Mouse (Mus musculus): Measurements from ENCODE around the gene Bhlha15. TPM values are rescaled to one million over a fixed set of nuclear protein-coding genes. Genes with fewer than 3 reads are reported as not detected.

Gene Bhlha15
- polyA plus RNA-seq, 1 experiment from 2014 or later, result 21.8 TPM

DNA sequence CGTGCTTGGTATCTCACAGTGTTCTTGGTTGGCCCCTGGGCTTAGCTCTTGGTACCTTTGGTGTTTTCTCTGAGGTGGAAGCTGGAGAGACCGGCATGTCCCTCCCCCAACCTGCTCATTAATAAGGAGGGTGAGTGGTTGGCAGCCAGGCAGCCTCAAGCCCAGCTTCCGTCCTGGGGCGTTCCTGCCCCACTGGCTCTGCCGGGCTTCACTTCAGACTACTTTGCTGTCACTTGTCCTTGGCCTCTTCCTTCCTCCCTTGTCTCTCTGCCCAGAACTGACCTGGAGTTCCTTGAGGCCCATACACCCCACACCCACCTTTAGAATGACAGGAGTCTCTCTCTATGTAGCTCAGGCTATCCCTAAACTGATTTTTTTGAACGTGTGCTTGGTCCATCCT is 2.6 kb downstream of the Bhlha15 start:
- 72% methylated on average over 6 of the region's 6 CpGs for WGBS
- H3K4me1 ChIP-seq, result peaks cover 16% of the 10 kb centered on the region
- H3K9ac ChIP-seq, result no peak overlapping the region
- ATAC-seq (ENCODE audit: insufficient read depth, low FRiP score, low read depth), result no peak
- H3K4me2 ChIP-seq, result 0 out of 2 replicates have a peak overlapping the region, but pooled peaks have one; percentile 2
- no peaks in the 10 kb centered on the region for H3K27me3 ChIP-seq (replicated peaks)
- 0 out of 2 replicates have a peak, but pooled peaks cover 5% of the 10 kb centered on the region for H3K36me3 ChIP-seq
- H3K27ac ChIP-seq, result no peak overlapping the region
- H3K9me3 ChIP-seq, result no peaks in the 10 kb centered on the region
- H3K4me3 ChIP-seq (replicated peaks), result no peak overlapping the region

DNA sequence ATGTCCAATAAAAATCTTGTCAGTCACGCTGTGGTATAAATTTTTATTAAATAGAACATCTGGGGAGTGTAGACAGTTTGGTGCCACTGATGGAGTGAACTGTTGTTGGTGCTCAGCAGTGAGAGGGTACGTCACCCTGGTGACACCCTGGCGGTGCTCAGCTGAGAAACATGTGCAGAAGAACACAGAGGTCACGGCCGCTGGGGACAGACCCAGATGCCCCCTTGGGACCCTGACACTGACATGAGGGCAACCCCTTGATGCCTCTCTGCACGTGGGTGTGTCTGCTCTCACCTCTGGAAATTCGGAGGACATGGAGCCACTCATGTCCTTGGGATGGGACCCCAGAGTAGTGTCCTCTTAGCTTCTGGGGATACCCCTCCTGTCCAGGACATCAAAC is 4.3 kb downstream of the Bhlha15 start:
- 86% methylated on average over 7 of the region's 7 CpGs for WGBS
- H3K27ac ChIP-seq, result no peak overlapping the region
- H3K9me3 ChIP-seq, result no peaks in the 10 kb centered on the region
- H3K4me3 ChIP-seq (replicated peaks), result no peak overlapping the region
- 0 out of 2 replicates have a peak, but pooled peaks cover 3% of the 10 kb centered on the region for H3K36me3 ChIP-seq
- H3K4me1 ChIP-seq, result peaks cover 15% of the 10 kb centered on the region
- H3K9ac ChIP-seq, result no peak overlapping the region
- no peaks in the 10 kb centered on the region for H3K27me3 ChIP-seq (replicated peaks)
- no peak for ATAC-seq (ENCODE audit: insufficient read depth, low FRiP score, low read depth)
- no peak overlapping the region for H3K4me2 ChIP-seq

DNA sequence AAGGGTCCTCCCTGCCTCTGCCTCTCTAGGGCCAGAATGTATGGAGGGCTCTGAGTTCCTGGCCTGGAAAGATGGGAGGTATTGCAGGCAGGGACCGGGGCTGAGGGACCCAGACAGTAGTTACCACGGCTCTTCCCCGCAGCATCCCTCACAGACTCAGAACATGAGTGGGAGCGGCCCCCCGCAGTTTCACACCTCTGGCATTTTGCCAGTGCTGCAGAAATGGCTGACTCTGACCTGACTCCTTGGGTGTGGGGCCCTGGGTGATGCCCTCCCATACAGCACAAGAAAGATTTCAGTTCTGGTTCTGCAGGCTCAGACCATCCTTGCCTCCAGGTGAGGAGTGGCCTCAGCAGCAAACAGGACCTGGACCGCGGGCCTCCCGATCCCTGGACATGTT is 5.5 kb downstream of the Bhlha15 start:
- Histone ChIP-seq H3K9ac (no peak overlapping the region), H3K27ac (no peak overlapping the region), H3K4me1 (peaks cover 3% of the 10 kb centered on the region; the same call in 1 of the 2 replicates), H3K27me3 (replicated peaks) (no peaks in the 10 kb centered on the region), H3K36me3 (0 out of 2 replicates have a peak, but pooled peaks cover 3% of the 10 kb centered on the region), H3K4me3 (replicated peaks) (no peak overlapping the region), H3K4me2 (no peak overlapping the region), H3K9me3 (no peaks in the 10 kb centered on the region)
- ATAC-seq (ENCODE audit: insufficient read depth, low FRiP score, low read depth), result no peak
- 84% methylated on average over 8 of the region's 8 CpGs for WGBS

DNA sequence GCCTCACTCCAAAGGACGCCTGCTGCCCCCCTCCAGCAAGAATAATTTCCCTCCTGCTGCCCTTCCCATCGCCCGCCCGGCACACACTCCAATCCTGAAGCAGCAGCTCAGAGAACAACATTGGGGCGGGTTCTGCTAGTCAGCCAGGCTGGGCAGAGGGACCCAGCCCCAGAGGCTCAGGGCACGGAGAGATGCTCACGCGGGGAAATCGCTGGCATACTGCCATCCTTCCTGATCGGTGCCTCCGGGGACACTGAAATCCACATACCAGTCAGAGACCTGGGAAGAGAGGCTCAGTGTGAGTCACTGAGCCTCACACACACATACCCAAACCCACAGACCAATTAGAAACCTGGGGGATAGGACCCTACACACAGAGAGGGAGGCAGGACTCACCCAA is 10.5 kb downstream of the Bhlha15 start:
- Histone ChIP-seq H3K27ac (no peak overlapping the region), H3K9me3 (no peaks in the 10 kb centered on the region), H3K4me3 (replicated peaks) (no peak overlapping the region), H3K9ac (no peak overlapping the region), H3K36me3 (peaks cover 22% of the 10 kb centered on the region), H3K4me1 (no peaks in the 10 kb centered on the region), H3K27me3 (replicated peaks) (no peaks in the 10 kb centered on the region), H3K4me2 (no peak overlapping the region)
- ATAC-seq (ENCODE audit: insufficient read depth, low FRiP score, low read depth), result no peak
- 77% methylated on average over 11 of the region's 11 CpGs for WGBS

DNA sequence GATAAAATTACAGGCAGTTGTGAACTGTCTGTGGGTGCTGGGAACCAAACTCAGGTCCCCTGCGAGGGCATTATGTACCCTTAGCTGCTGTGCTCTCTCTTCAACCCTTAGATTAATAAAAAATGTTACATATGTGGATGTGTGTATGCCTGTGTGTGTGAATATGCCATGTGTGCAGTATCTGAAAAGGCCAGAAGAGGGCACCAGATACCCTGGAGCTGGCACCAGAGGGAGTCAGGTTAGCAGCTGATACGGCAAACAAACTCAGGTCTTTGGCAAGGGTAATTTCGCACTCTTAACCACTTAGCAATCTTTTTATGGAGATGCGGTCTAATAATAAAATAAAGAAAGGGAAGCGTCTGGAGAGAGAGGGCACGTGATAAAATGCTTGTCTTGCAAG is 12.3 kb downstream of the Bhlha15 start:
- H3K27ac ChIP-seq, result no peak overlapping the region
- peaks cover 26% of the 10 kb centered on the region for H3K36me3 ChIP-seq
- H3K4me1 ChIP-seq, result no peaks in the 10 kb centered on the region
- ATAC-seq (ENCODE audit: insufficient read depth, low FRiP score, low read depth), result no peak
- no peak overlapping the region for H3K4me3 ChIP-seq (replicated peaks)
- H3K27me3 ChIP-seq (replicated peaks), result no peaks in the 10 kb centered on the region
- no peaks in the 10 kb centered on the region for H3K9me3 ChIP-seq
- H3K9ac ChIP-seq, result no peak overlapping the region
- 95% methylated on average over 6 of the region's 6 CpGs for WGBS
- H3K4me2 ChIP-seq, result no peak overlapping the region

DNA sequence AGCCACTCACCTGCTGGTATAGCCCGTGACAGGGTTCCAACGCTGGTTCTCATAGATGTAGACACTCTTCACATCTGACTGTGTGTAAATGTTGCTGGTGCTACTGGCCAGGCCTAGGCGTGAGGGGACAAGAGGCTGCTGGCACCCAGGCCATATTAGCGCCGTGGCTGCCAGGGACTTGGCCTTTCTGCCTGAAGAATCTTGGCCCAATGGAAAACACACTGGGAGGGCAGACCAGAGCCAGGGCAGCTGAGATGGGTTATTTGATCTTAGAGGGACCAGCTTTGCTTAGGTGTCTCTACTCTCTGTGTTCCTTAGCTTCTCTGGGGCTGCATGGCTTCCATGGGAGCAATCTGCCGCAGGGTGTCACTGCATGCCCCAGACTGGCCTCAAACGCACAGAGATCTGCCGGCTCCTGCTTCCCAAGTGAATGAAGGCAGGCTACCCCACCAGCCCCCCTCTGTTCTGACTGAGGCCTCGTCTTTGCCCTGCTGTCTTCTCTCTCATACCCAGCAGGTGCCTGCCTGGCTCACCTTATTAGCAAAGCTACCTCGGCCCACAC is 13.4 kb downstream of the Bhlha15 start:
- 87% methylated on average over 10 of the region's 10 CpGs for WGBS
- H3K36me3 ChIP-seq, result peaks cover 26% of the 10 kb centered on the region

DNA sequence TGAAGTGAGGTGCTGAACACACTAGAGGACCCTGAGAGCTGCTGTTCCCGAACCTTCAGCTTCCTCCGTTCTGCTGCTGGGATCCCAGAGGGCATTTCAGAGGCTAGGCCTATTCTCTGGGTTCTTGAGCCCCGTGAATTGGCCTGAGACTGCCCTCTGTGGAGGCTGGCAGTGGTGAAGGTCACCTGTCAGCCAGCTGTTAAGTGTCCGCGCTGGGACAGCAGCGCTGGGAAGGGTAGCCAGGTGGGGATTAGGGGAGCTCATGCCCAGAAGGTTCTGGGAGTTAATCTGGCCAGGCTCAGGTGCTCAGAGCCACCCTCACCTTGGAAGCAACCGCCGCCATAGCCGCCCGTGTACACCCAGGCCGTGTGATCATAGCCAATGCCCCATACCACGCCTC is 14.2 kb downstream of the Bhlha15 start:
- peaks cover 23% of the 10 kb centered on the region for H3K36me3 ChIP-seq
- no peak overlapping the region for H3K4me3 ChIP-seq (replicated peaks)
- ATAC-seq (ENCODE audit: insufficient read depth, low FRiP score, low read depth), result no peak
- no peak overlapping the region for H3K27ac ChIP-seq
- H3K27me3 ChIP-seq (replicated peaks), result no peaks in the 10 kb centered on the region
- 89% methylated on average over 12 of the region's 12 CpGs for WGBS
- no peak overlapping the region for H3K9ac ChIP-seq
- no peaks in the 10 kb centered on the region for H3K9me3 ChIP-seq
- no peaks in the 10 kb centered on the region for H3K4me1 ChIP-seq
- no peak overlapping the region for H3K4me2 ChIP-seq

More for the DNA sequence above, 13.4 kb downstream of the Bhlha15 start:
- H3K4me1 ChIP-seq, result no peaks in the 10 kb centered on the region
- no peak overlapping the region for H3K4me3 ChIP-seq (replicated peaks)
- no peaks in the 10 kb centered on the region for H3K27me3 ChIP-seq (replicated peaks)
- no peak overlapping the region for H3K9ac ChIP-seq
- H3K4me2 ChIP-seq, result no peak overlapping the region
- no peak overlapping the region for H3K27ac ChIP-seq
- no peak for ATAC-seq (ENCODE audit: insufficient read depth, low FRiP score, low read depth)
- H3K9me3 ChIP-seq, result no peaks in the 10 kb centered on the region

DNA sequence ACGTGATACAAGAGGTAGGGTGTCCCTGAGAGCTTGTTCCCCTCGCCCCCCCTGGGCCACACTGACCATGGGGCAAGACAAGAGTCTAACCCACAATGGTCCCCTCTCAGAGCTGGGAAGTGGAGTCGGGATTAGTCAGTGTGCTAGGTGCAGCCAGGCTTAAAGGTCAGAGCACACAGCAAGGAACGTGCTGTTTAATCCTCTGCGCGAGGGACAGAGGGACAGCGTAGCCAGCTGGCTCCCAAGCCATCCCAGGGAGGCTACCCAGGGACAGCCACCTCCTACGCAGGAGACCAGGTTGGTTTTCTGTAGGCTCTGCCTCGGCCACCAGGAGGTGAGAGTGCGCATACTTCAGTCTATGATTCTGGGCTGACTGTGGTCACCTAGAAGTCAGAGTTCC is 14.8 kb downstream of the Bhlha15 start:
- no peak overlapping the region for H3K4me2 ChIP-seq
- H3K9ac ChIP-seq, result no peak overlapping the region
- 82% methylated on average over 10 of the region's 10 CpGs for WGBS
- no peak overlapping the region for H3K27ac ChIP-seq
- ATAC-seq (ENCODE audit: insufficient read depth, low FRiP score, low read depth), result no peak
- no peaks in the 10 kb centered on the region for H3K27me3 ChIP-seq (replicated peaks)
- H3K4me3 ChIP-seq (replicated peaks), result no peak overlapping the region
- no peaks in the 10 kb centered on the region for H3K4me1 ChIP-seq
- H3K9me3 ChIP-seq, result no peaks in the 10 kb centered on the region
- peaks cover 23% of the 10 kb centered on the region for H3K36me3 ChIP-seq

DNA sequence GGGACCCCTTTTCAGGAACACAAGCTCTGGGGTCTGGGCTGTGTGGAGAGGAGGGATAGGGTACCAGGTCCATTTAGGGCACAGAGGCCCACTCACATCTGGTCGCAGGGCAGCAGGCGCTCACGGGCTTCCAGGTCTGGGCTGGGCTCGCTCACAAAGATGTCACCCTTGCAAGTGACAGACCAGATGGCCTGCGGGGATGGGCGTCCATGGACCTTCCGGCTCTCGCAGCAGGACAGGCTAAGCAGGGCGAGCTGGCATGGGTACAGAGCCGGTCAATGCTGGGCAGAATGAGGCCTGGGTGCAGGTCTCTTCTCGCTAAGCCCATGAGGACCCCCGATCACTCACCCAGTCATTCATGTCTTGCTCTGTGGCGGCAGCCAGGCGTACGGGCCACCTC is 16.0 kb downstream of the Bhlha15 start:
- ATAC-seq (ENCODE audit: insufficient read depth, low FRiP score, low read depth), result no peak
- Histone ChIP-seq H3K27me3 (replicated peaks) (no peaks in the 10 kb centered on the region), H3K9me3 (no peaks in the 10 kb centered on the region), H3K9ac (no peak overlapping the region), H3K36me3 (peaks cover 28% of the 10 kb centered on the region), H3K27ac (no peak overlapping the region), H3K4me1 (no peaks in the 10 kb centered on the region), H3K4me2 (no peak overlapping the region), H3K4me3 (replicated peaks) (no peak overlapping the region)
- WGBS, result 93% methylated on average over 15 of the region's 15 CpGs

DNA sequence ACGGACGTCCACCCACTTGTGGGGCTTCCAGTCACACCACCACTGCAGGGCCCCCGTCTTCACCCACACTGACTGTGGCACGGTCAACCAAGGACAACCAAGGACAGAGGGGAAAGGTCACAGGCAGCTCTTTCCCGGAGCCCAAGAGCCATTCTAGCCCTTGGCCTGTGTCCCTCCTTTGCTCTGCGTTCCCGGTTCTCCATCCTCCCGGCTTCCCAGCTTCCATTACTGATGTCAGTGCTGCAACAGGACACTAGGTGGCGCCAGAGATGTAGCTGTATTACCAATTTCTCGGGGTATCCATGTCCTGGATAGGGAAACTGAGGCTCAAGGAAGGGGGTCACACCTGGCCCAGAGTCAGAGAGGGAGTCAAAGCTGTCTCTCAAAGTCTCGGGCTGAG is 17.4 kb downstream of the Bhlha15 start:
- H3K36me3 ChIP-seq, result peaks cover 35% of the 10 kb centered on the region
- ATAC-seq (ENCODE audit: insufficient read depth, low FRiP score, low read depth), result no peak

DNA sequence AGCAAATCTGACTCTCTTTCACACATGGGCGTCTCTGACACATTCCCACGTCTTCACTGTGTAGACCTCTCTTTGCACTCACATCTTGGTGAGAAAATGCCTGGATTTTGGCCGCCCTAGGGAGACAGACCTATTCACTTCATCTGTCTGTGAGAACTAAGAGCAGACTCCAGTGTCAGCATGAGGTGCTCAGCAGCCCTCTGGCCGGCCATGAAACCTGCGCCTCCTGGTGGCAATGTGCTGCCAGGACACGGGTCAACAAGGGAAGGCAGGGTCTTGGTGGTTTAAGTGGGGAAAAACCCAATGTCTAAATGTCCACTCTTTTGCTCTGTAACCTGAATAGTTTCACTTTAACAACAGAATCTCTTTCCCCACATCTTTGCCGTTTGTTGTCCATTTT is 24.4 kb downstream of the Bhlha15 start:
- Histone ChIP-seq H3K9ac (no peak overlapping the region), H3K36me3 (peaks cover 26% of the 10 kb centered on the region; the same call in 1 of the 2 replicates), H3K27ac (no peak overlapping the region), H3K4me3 (replicated peaks) (no peak overlapping the region), H3K27me3 (replicated peaks) (no peaks in the 10 kb centered on the region), H3K4me1 (no peaks in the 10 kb centered on the region), H3K9me3 (no peaks in the 10 kb centered on the region), H3K4me2 (no peak overlapping the region)
- 31% methylated on average over 7 of the region's 7 CpGs for WGBS
- no peak for ATAC-seq (ENCODE audit: insufficient read depth, low FRiP score, low read depth)

More for the DNA sequence above, 17.4 kb downstream of the Bhlha15 start:
- no peak overlapping the region for H3K27ac ChIP-seq
- H3K27me3 ChIP-seq (replicated peaks), result no peaks in the 10 kb centered on the region
- H3K4me3 ChIP-seq (replicated peaks), result no peak overlapping the region
- 50% methylated on average over 11 of the region's 11 CpGs for WGBS
- no peak overlapping the region for H3K9ac ChIP-seq
- H3K4me2 ChIP-seq, result no peak overlapping the region
- H3K9me3 ChIP-seq, result no peaks in the 10 kb centered on the region
- no peaks in the 10 kb centered on the region for H3K4me1 ChIP-seq

DNA sequence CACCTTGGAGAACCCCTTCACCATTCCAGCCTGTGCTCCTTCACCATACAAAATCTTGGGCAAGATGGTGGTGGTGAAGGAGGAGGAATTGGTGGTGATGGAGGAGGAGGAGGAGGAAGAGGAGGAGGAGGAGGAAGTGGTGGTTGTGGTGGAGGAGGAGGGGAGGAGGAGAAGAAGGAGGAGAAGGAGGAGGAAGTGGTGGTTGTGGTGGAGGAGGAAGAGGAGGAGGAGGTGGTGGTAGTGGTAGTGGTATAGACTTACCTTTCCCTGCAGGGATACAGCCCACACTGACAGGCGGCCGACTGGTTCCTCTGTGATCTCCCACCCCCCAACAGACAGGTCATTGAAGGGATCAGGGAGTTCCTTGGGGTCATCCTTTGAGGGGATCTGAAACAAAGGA is 25.9 kb downstream of the Bhlha15 start:
- no peak for ATAC-seq (ENCODE audit: insufficient read depth, low FRiP score, low read depth)
- H3K9ac ChIP-seq, result no peak overlapping the region
- H3K9me3 ChIP-seq, result no peaks in the 10 kb centered on the region
- H3K27ac ChIP-seq, result no peak overlapping the region
- H3K4me3 ChIP-seq (replicated peaks), result no peak overlapping the region
- WGBS, result 95% methylated on average over 2 of the region's 2 CpGs
- H3K4me2 ChIP-seq, result no peak overlapping the region
- peaks cover 22% of the 10 kb centered on the region; the same call in 1 of the 2 replicates for H3K36me3 ChIP-seq
- H3K4me1 ChIP-seq, result no peaks in the 10 kb centered on the region
- no peaks in the 10 kb centered on the region for H3K27me3 ChIP-seq (replicated peaks)

DNA sequence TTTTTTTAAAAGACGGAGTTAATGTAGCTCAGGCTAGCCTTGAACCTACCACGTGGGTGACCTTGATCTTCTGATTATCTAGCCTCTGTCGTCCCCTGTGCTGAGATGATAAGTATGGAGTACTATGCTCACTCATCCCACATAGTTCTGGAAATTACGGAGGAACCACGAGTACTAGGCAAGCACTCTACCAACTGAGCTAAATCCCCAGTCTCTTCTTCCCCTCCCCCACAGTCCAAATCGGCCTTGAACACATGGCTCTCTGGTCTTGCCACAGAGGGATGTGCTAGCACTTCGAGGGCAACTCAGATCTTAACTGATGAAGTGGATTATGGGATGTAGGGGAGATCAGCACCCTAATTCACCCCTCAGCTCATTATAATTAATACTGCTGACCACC is 28.0 kb downstream of the Bhlha15 start:
- Histone ChIP-seq H3K27ac (no peak overlapping the region), H3K9me3 (no peaks in the 10 kb centered on the region), H3K4me3 (replicated peaks) (no peak overlapping the region), H3K27me3 (replicated peaks) (no peaks in the 10 kb centered on the region), H3K4me1 (peaks cover 6% of the 10 kb centered on the region; the same call in 1 of the 2 replicates), H3K9ac (no peak overlapping the region), H3K36me3 (0 out of 2 replicates have a peak, but pooled peaks cover 7% of the 10 kb centered on the region), H3K4me2 (no peak overlapping the region)
- WGBS, result 87% methylated on average over 7 of the region's 7 CpGs
- no peak for ATAC-seq (ENCODE audit: insufficient read depth, low FRiP score, low read depth)

Measured in stomach, embryonic 15.5 days (tissue).